Comparison of ENCODE assay signal across 8 mouse cellular contexts in the genomic region with DNA sequence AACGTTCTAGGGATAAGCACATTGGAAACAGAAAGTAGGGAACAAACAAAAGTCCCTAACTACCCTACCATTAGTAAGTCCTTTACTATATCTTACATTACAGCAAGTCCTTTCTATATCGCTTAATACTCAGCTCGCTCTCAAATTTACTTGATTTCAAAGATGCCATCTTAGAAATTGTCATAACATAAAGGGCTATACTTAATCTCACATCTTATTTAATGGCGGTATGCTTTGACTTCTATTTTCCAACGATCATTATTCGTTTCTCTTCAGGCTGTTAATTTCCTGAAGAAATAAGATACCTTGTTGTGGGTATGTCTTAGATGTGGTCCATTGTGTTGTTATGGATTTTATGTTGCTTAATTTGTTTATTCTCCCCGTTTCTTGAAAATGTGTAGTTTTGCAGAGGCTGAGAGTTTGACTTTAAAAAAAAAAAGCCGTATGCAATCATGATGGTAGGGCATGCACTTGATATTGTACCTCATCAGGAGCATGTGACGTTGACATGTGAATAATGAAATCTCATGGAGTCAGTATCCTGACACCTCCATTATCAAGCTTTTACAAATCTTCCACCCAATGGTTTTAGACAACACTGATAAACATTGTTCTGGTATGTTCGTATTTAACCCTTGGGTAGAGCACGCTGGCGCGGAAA.
A peak's percentile ranks its signal among the peaks of the same experiment; 100 is the strongest.
DNase-seq lines count a peak whose midpoint lies in the region; ATAC-seq lines count a peak whose summit lies in the region.

No protein-coding gene starts in this region.

- H3K9me3 ChIP-seq in erythroblast, embryonic 14.5 days (ENCODE audit: control insufficient read depth, low read length), result no peaks in the 10 kb centered on the region
- no peaks in the 10 kb centered on the region for H3K9me3 ChIP-seq in forebrain, embryonic 13.5 days (replicated peaks)
- H3K9me3 ChIP-seq in liver, embryonic 12.5 days (replicated peaks), result no peaks in the 10 kb centered on the region

- no peaks in the 10 kb centered on the region for H3K27me3 ChIP-seq in erythroblast, embryonic 14.5 days (ENCODE audit: control insufficient read depth)
- H3K27me3 ChIP-seq in forebrain, embryonic 13.5 days, result 0 out of 2 replicates have a peak, but pooled peaks cover 2% of the 10 kb centered on the region
- H3K27me3 ChIP-seq in liver, embryonic 12.5 days (replicated peaks), result peaks cover 3% of the 10 kb centered on the region; the same call in 1 of the 2 replicates

- H3K4me2 ChIP-seq in forebrain, embryonic 13.5 days, result peak overlapping the region; percentile 62
- peak overlapping the region; percentile 83 for H3K4me2 ChIP-seq in liver, embryonic 12.5 days

- peak; percentile 27 for DNase-seq in CD4-positive, CD25-positive, alpha-beta regulatory T cell, adult 2 months (ENCODE audit: low read depth, low spot score)
- DNase-seq in urinary bladder, postnatal 25 days (ENCODE audit: low spot score), result no peak
- no peak for DNase-seq in right cerebral cortex, postnatal 4 days
- DNase-seq in spleen, postnatal 4 days (ENCODE audit: low spot score in 2 of 2), result no peak

- peaks cover 31% of the 10 kb centered on the region for H3K4me1 ChIP-seq in erythroblast, embryonic 14.5 days (ENCODE audit: control insufficient read depth)
- peaks cover 14% of the 10 kb centered on the region for H3K4me1 ChIP-seq in forebrain, embryonic 13.5 days
- peaks cover 17% of the 10 kb centered on the region for H3K4me1 ChIP-seq in liver, embryonic 12.5 days

- no peak for ATAC-seq in erythroblast, adult 5-6 weeks (replicated peaks; ENCODE audit: low FRiP score, poor library complexity, severe bottlenecking)
- ATAC-seq in forebrain, embryonic 13.5 days, result no peak
- no peak for ATAC-seq in liver, embryonic 12.5 days

- 52% methylated on average over 13 of the region's 13 CpGs for WGBS in forebrain, embryonic 13.5 days
- 46% methylated on average over 13 of the region's 13 CpGs for WGBS in liver, embryonic 12.5 days (ENCODE audit: insufficient replicate concordance)

- H3K36me3 ChIP-seq in erythroblast, embryonic 14.5 days (ENCODE audit: control insufficient read depth), result no peaks in the 10 kb centered on the region
- no peaks in the 10 kb centered on the region for H3K36me3 ChIP-seq in forebrain, embryonic 13.5 days (ENCODE audit: poor library complexity, severe bottlenecking)
- no peaks in the 10 kb centered on the region for H3K36me3 ChIP-seq in liver, embryonic 12.5 days

- peak overlapping the region; percentile 67 for H3K9ac ChIP-seq in forebrain, embryonic 13.5 days
- H3K9ac ChIP-seq in liver, embryonic 12.5 days, result peak overlapping the region; percentile 74

- H3K4me3 ChIP-seq in erythroblast, embryonic 14.5 days (replicated peaks), result peak overlapping the region; percentile 77
- peak overlapping the region; percentile 56 for H3K4me3 ChIP-seq in forebrain, embryonic 13.5 days
- H3K4me3 ChIP-seq in liver, embryonic 12.5 days, result peak overlapping the region; percentile 81

- H3K27ac ChIP-seq in forebrain, embryonic 13.5 days, result peak overlapping the region; percentile 85
- H3K27ac ChIP-seq in liver, embryonic 12.5 days, result peak overlapping the region; percentile 80
